Mouse (Mus musculus) hindbrain, embryonic 16.5 days (tissue): Measurements from ENCODE around the gene Gfod1. TPM values are rescaled to one million over a fixed set of nuclear protein-coding genes. Genes with fewer than 3 reads are reported as not detected.
A peak's percentile ranks its signal among the peaks of the same experiment; 100 is the strongest.

Experiments
- ATAC-seq: fragments of 200-750 bp; cut with Nextera tagmentation; 2 replicates; pipeline ENCODE4 v1.8.0; 2017; ENCODE audit warnings: moderate TSS enrichment, moderate library complexity
- H3K27ac ChIP-seq: fragments of 300-500 bp; sonication (generic); 2 replicates; pipeline ENCODE4 v1.5.1; 2014; ENCODE audit warnings: low read depth, mild to moderate bottlenecking, control low read depth, low read length, moderate library complexity
- H3K27me3 ChIP-seq: fragments of 300-500 bp; sonication (generic); replicated peaks from 2 replicates; pipeline ENCODE4 v1.6.1; 2014; ENCODE audit warnings: low read length; ENCODE audit not compliant: control insufficient read depth, insufficient read depth
- H3K36me3 ChIP-seq: fragments of 300-500 bp; sonication (generic); 2 replicates; pipeline ENCODE4 v1.6.1; 2014; ENCODE audit warnings: mild to moderate bottlenecking, low read length, moderate library complexity, mixed read lengths; ENCODE audit not compliant: control insufficient read depth, insufficient read depth
- H3K4me1 ChIP-seq: fragments of 300-500 bp; sonication (generic); 2 replicates; pipeline ENCODE4 v1.6.1; 2014; ENCODE audit warnings: low read depth, low read length; ENCODE audit not compliant: control insufficient read depth, insufficient read depth
- H3K4me2 ChIP-seq: fragments of 300-500 bp; sonication (generic); 2 replicates; pipeline ENCODE4 v1.6.1; 2014; ENCODE audit warnings: mild to moderate bottlenecking, low read length, control low read depth, moderate library complexity
- H3K4me3 ChIP-seq: fragments of 300-500 bp; sonication (generic); 2 replicates; pipeline ENCODE4 v1.5.1; 2014; ENCODE audit warnings: mild to moderate bottlenecking, low read length, control low read depth, moderate library complexity
- H3K9ac ChIP-seq: fragments of 300-500 bp; sonication (generic); 2 replicates; pipeline ENCODE4 v1.6.1; 2014; ENCODE audit warnings: low read depth, mild to moderate bottlenecking, control low read depth, low read length, moderate library complexity
- H3K9me3 ChIP-seq: fragments of 300-500 bp; sonication (generic); 2 replicates; pipeline ENCODE4 v1.6.1; 2014; ENCODE audit warnings: mild to moderate bottlenecking, low read length, moderate library complexity; ENCODE audit not compliant: control insufficient read depth
- WGBS: fragments of 180-500 bp; shearing (Covaris S2); extraction: QIAGEN DNeasy Blood & Tissue Kit; methylation state at CpG from one replicate; pipeline ENCODE4 v1.1.7; 2014; 5-methylcytosine and 5-hydroxymethylcytosine counted together
- polyA plus RNA-seq: library from polyadenylated mRNA; unstranded; fragments of >200 nt; fragmentation: Nextera tagmentation; extraction: Ambion mirVana; gene quantifications from 2 replicates; pipeline ENCODE4 v1.2.1, GENCODE M21; 2015

Gfod1 gene
- polyA plus RNA-seq = 2.2 and 2.4 TPM in 2 replicates

DNA sequence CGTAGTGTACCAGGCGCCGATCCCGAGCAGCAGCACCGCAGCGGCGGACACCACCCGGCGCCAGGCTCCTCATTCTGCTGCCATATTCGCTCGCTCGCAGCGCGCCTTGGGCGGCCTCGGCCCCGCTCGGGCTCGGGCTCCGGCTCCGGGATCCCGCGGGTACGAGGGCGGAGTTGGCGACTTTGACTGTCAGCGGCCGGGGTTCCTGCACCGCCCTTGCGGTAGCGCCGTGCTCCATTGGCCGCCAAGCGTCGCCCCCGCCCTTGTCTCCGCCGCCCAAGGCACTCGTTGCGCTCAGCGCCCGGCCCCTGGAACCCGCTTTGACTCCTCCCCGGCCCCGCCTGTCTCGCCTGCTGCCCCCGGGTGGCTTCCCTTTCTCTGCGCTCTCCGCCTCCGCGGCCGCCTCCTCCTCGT, at the start of gene Gfod1:
Gene Gfod1 (minus strand): TSS at position 155 of the 414 bp plus-strand sequence.
- Histone ChIP-seq H3K4me1 (peaks cover 38% of the 10 kb centered on the region), H3K36me3 (no peaks in the 10 kb centered on the region), H3K9ac (peak within 1 kb of the TSS; percentile 93), H3K27ac (peak within 1 kb of the TSS; percentile 88), H3K4me2 (peak within 1 kb of the TSS; percentile 63), H3K27me3 (no peaks in the 10 kb centered on the region), H3K9me3 (no peaks in the 10 kb centered on the region), H3K4me3 (peak within 1 kb of the TSS; percentile 93)
- ATAC-seq = peak; percentile 96
- under 1% methylated on average over 53 of the region's 53 CpGs for WGBS

DNA sequence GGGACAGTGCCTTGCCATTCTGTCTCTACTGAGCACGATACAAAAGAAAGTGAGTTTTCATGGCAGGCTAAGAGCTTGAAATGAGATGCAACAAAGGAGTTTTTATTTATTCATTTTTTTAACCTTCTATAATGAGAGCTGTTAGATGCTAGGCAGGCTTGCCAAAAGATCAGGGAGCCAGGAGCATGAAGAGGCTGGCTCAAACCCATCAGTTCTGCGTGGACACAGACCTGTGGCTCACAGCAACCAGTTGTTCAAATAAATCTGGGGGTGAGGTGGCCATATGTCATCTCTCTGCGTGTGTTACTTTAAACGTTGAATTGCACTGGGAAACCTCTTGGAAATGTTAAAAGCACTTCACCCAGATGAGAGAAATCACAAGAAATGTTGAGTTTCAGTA, 49.4 kb upstream of the Gfod1 start:
- WGBS = 55% methylated on average over 4 of the region's 4 CpGs
- Histone ChIP-seq H3K4me3 (no peak overlapping the region), H3K27me3 (no peaks in the 10 kb centered on the region), H3K36me3 (no peaks in the 10 kb centered on the region), H3K9me3 (no peaks in the 10 kb centered on the region), H3K4me1 (no peaks in the 10 kb centered on the region), H3K9ac (no peak overlapping the region), H3K27ac (no peak overlapping the region), H3K4me2 (no peak overlapping the region)
- ATAC-seq = no peak

DNA sequence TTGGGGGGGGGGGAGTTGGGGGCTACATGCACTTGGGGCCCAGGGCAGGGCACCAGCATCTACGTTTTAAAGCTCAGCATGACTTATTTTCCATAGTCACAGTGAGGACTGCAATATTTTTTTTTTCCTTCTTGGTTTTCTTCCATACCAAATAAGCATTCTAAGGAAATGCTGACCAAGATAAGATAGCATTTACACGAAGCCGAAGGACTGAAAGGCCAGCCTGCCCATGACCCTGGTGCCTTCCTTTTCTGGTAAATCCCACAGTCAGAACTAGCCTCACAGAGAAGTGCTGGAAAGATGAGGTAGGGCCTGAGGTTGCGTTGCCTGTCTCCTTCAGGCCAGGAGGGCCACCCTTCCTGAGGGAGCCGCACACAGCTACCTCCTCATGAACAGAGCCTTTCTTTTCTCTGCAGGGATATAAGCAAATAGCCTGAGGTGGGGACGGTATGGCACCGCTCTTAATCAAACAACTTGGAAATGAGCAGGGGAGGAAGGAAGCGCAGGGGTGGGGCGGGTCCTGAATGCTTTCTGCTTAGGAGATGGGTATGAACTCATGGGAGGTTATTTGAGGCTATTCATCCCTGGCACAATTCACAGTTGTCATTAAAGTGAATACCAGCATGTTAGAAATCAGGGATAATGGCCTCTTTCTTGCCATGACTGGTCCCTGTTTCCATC, 46.7 kb upstream of the Gfod1 start:
- Histone ChIP-seq H3K36me3 (no peaks in the 10 kb centered on the region), H3K9me3 (no peaks in the 10 kb centered on the region), H3K9ac (no peak overlapping the region), H3K4me1 (no peaks in the 10 kb centered on the region), H3K27ac (no peak overlapping the region), H3K27me3 (no peaks in the 10 kb centered on the region), H3K4me3 (no peak overlapping the region), H3K4me2 (no peak overlapping the region)
- ATAC-seq = no peak
- WGBS = 80% methylated on average over 9 of the region's 9 CpGs

DNA sequence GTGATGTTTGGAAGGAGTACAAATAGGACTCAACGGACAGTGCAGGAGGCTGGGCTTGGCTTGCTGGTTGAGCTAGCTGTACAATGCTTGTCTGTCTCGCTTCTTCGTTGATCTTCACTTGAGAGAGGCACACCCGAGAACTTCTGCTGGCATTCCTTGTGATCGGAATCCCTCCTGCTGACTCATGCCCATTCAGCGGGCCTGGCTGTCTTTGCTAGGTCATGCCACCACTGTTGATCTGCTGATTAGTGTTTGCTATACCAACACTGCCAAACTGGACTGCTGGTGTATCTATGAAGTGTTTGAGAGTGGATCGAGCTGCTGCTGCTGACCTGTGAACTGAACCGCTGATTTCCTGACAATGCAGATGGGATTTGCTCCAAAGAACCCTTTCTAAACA, 45.4 kb upstream of the Gfod1 start:
- no peak for ATAC-seq
- H3K27me3 ChIP-seq = no peaks in the 10 kb centered on the region
- H3K4me1 ChIP-seq = no peaks in the 10 kb centered on the region
- H3K9me3 ChIP-seq = no peaks in the 10 kb centered on the region
- no peak overlapping the region for H3K4me2 ChIP-seq
- no peak overlapping the region for H3K27ac ChIP-seq
- H3K4me3 ChIP-seq = no peak overlapping the region
- WGBS = 80% methylated on average over 8 of the region's 8 CpGs
- H3K36me3 ChIP-seq = no peaks in the 10 kb centered on the region
- H3K9ac ChIP-seq = no peak overlapping the region

DNA sequence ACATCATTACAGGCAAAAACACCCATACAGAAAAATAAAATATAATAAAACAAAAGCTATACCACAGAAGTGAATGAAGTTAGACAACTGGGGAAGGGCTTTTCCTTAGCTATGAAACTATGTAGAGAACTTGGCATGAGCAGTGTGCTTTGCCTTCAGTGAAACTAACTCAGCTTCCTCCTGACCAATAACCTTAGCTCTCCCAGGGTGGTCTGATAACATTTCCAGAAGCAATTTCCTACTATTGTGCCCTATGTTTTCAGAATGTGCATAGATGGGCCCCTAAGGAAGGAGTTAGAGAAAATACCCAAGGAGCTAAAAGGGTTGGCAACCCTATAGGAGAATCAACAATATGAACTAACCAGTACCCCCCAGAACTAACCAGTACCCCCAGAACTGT, 42.9 kb upstream of the Gfod1 start:
- Histone ChIP-seq H3K9ac (no peak overlapping the region), H3K36me3 (no peaks in the 10 kb centered on the region), H3K27ac (no peak overlapping the region), H3K4me3 (no peak overlapping the region), H3K4me2 (no peak overlapping the region), H3K9me3 (no peaks in the 10 kb centered on the region), H3K4me1 (no peaks in the 10 kb centered on the region), H3K27me3 (no peaks in the 10 kb centered on the region)
- ATAC-seq = no peak

DNA sequence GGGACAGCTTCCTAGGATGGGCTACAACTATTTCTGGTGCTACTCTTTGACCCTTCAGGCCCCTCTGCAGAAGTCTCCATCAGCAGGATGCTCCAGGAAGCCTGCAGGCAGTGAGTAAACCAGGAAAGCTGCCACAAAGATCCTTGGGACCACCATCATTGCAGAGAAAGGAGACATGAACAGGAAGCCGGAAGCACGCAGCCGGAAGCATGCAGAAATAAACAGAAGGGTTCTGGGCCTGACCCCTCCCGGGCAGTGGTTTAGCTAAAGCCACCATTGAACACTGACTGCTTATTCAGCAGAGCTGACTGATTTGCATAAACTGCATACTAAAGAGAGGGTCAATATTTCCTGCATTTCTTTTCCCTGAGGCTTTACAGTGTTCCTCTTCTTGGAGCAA, 34.7 kb upstream of the Gfod1 start:
- no peak overlapping the region for H3K27ac ChIP-seq
- no peak overlapping the region for H3K4me2 ChIP-seq
- no peaks in the 10 kb centered on the region for H3K4me1 ChIP-seq
- no peaks in the 10 kb centered on the region for H3K9me3 ChIP-seq
- no peak overlapping the region for H3K4me3 ChIP-seq
- H3K9ac ChIP-seq = no peak overlapping the region
- ATAC-seq = peak; percentile 58; the same call in 1 of the 2 replicates
- WGBS = 56% methylated on average over 4 of the region's 4 CpGs
- no peaks in the 10 kb centered on the region for H3K27me3 ChIP-seq
- no peaks in the 10 kb centered on the region for H3K36me3 ChIP-seq

DNA sequence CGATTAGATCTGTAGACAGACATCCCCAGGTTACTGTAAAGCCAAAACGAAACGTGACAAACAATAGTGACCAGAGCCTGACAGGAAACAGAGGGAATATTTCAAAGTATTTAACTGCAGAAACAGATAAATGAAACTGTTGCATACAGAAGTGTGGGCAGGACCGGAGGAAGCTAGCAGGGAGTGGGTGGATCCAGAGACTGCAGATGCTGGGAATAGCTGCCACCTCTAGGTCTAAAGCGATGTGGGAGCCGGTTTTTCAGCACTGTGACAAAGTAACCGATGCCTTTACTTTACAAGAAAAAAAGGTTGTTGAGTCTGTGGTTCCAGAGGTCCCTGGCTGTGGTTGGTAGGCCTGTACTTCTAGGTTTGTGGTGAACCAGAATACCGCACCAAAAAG, 34.0 kb upstream of the Gfod1 start:
- 94% methylated on average over 8 of the region's 8 CpGs for WGBS

DNA sequence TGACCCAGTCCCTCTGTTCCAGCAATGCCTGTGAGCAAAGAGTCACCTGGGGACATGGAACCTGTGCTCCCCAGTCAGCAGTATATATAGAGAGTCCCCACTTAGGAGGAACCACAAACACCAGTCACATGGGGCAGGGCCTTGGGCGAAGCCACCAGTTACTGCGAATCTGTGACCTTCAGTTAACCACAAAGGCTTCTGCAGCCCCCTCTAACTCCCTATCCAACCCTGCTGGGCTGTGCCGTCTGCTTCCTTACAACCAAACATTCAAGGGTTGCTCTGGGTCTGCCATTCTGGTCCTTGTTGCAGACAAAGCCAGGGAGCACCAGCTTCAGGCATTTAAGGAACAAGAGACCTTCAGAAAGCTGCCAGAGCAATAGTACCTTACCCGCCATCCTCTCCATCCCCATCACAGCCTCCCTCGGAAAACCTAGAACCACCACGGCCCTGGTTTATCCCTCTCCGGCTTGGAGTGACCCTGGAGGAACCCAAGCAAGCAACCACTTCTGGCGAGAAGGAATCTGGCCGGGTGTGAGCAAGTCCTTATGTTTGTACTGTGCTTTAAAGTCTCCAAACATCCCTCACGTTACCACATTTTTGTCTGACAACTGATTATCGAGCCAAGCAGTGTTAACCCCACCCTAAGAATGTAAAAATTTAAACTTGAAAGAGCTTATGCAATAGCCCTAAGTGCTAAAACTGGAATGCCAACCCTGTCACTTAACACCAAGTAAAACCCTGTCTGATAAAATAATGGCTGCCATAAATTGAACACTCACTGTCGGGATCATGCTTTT, 32.7 kb upstream of the Gfod1 start:
- ATAC-seq = no peak
- WGBS = 85% methylated on average over 12 of the region's 12 CpGs
- no peaks in the 10 kb centered on the region for H3K27me3 ChIP-seq

More for the DNA sequence above, 34.0 kb upstream of the Gfod1 start:
- Histone ChIP-seq H3K36me3 (no peaks in the 10 kb centered on the region), H3K27me3 (no peaks in the 10 kb centered on the region), H3K9me3 (no peaks in the 10 kb centered on the region), H3K27ac (no peak overlapping the region), H3K9ac (no peak overlapping the region), H3K4me2 (no peak overlapping the region), H3K4me1 (no peaks in the 10 kb centered on the region), H3K4me3 (no peak overlapping the region)
- no peak for ATAC-seq

DNA sequence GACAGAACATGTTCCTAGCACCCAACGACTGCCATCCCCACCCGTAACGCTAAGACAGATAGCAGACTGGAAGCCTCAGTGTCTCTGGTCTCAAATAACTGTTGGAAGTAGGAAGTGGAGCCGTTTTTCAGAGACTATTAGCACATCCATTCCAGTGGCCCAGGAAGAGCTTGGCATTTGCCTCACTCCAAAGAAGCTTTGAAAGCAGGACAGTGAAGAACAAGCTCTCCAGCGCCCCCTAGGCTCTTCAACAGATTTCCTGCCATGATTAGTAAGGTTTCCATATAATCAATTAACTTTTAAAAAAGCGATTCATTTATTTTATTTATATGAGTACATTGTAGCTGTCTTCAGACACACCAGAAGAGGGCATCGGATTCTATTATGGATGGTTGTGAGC, 28.6 kb upstream of the Gfod1 start:
- 60% methylated on average over 7 of the region's 7 CpGs for WGBS
- H3K36me3 ChIP-seq = no peaks in the 10 kb centered on the region
- H3K9me3 ChIP-seq = no peaks in the 10 kb centered on the region
- no peak overlapping the region for H3K9ac ChIP-seq
- H3K27ac ChIP-seq = no peak overlapping the region
- no peaks in the 10 kb centered on the region for H3K27me3 ChIP-seq
- no peaks in the 10 kb centered on the region for H3K4me1 ChIP-seq
- H3K4me2 ChIP-seq = no peak overlapping the region
- H3K4me3 ChIP-seq = no peak overlapping the region
- no peak for ATAC-seq

More for the DNA sequence above, 32.7 kb upstream of the Gfod1 start:
- Histone ChIP-seq H3K36me3 (no peaks in the 10 kb centered on the region), H3K4me2 (no peak overlapping the region), H3K27ac (no peak overlapping the region), H3K9ac (no peak overlapping the region), H3K4me1 (no peaks in the 10 kb centered on the region), H3K9me3 (no peaks in the 10 kb centered on the region), H3K4me3 (no peak overlapping the region)
